Mouse (Mus musculus) testis, adult 2 months (tissue): ENCODE results near the gene Ten1.

Experiments used
- CTCF ChIP-seq: fragments of 200-500 bp; IDR thresholded peaks from 2 replicates; pipeline ENCODE4 v1.5.1; 2012; ENCODE audit warnings: low read depth, mild to moderate bottlenecking, inconsistent platforms, low read length, moderate library complexity; ENCODE audit not compliant: control insufficient read depth, insufficient read depth, insufficient replicate concordance
- POLR2A ChIP-seq: fragments of 200-500 bp; IDR thresholded peaks from 2 replicates; pipeline ENCODE4 v1.6.1; 2012; ENCODE audit warnings: low read depth, mild to moderate bottlenecking, inconsistent platforms, low read length, moderate library complexity; ENCODE audit not compliant: control insufficient read depth

DNA sequence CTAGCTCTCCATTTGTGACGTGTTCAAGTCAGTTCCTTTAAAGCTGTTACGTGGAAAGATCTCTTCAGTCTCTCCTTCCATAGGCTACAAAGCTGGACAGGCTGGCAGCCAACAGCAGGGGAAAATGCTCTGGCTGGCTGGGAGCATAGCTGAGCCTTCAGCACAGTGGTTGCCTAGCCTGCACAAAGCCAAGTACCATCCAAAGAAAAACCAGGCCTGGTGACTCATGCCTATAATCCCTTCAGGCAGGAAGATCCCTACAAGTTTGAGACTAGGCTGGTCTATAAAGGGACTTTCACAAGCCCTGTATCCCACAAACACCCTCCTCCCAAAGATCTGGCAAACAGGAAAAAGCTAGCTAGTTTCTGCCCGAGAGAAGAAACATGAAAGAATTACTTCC is 12.8 kb upstream of the Ten1 start:
- no peak for TF ChIP-seq CTCF
- TF ChIP-seq POLR2A = no peak
